Mouse (Mus musculus): Measurements from ENCODE around the gene Gm49450. TPM values are rescaled to one million over a fixed set of nuclear protein-coding genes. Genes with fewer than 3 reads are reported as not detected.
"Not testable (repeated sequence)": the region's sequence is repeated elsewhere in the genome, so short reads cannot be mapped to it uniquely, and the experiment has no call there.

Gm49450 gene
- polyA plus RNA-seq, 1 experiment from 2014 or later, result not detected

GRCm38 (mm10) chr15:98982100-98982499 lies 28.7 kb upstream of the Gm49450 start:
- 80% methylated on average over 6 of the region's 6 CpGs for WGBS
- Histone ChIP-seq H3K27me3 (replicated peaks) (no peaks in the 10 kb centered on the region), H3K4me3 (replicated peaks) (no peak overlapping the region), H3K36me3 (no peaks in the 10 kb centered on the region), H3K9ac (no peak overlapping the region), H3K9me3 (no peaks in the 10 kb centered on the region), H3K4me2 (no peak overlapping the region), H3K27ac (no peak overlapping the region), H3K4me1 (0 out of 2 replicates have a peak, but pooled peaks cover 3% of the 10 kb centered on the region)
- no peak for ATAC-seq (ENCODE audit: insufficient read depth, low FRiP score, low read depth)

- no peak overlapping the region for H3K9ac ChIP-seq
- 57% methylated on average over 7 of the region's 7 CpGs for WGBS
- no peak overlapping the region for H3K4me3 ChIP-seq (replicated peaks)
- no peaks in the 10 kb centered on the region for H3K9me3 ChIP-seq
- no peak for ATAC-seq (ENCODE audit: insufficient read depth, low FRiP score, low read depth)
- H3K27ac ChIP-seq, result no peak overlapping the region
- no peaks in the 10 kb centered on the region for H3K27me3 ChIP-seq (replicated peaks)
- H3K4me1 ChIP-seq, result no peaks in the 10 kb centered on the region
- H3K36me3 ChIP-seq, result no peaks in the 10 kb centered on the region
- no peak overlapping the region for H3K4me2 ChIP-seq
These were observed 26.8 kb upstream of the Gm49450 start for GRCm38 (mm10) chr15:98980012-98980614.

GRCm38 (mm10) chr15:98978409-98979172 lies 25.2 kb upstream of the Gm49450 start:
- no peak overlapping the region for H3K27ac ChIP-seq
- no peak overlapping the region for H3K9ac ChIP-seq
- H3K4me2 ChIP-seq, result no peak overlapping the region
- ATAC-seq (ENCODE audit: insufficient read depth, low FRiP score, low read depth), result no peak
- H3K9me3 ChIP-seq, result no peaks in the 10 kb centered on the region
- no peaks in the 10 kb centered on the region for H3K4me1 ChIP-seq
- no peaks in the 10 kb centered on the region for H3K27me3 ChIP-seq (replicated peaks)
- H3K36me3 ChIP-seq, result no peaks in the 10 kb centered on the region
- 73% methylated on average over 20 of the region's 20 CpGs for WGBS
- H3K4me3 ChIP-seq (replicated peaks), result no peak overlapping the region

GRCm38 (mm10) chr15:98977759-98978408 lies 24.5 kb upstream of the Gm49450 start:
- H3K27ac ChIP-seq, result no peak overlapping the region
- no peak overlapping the region for H3K4me3 ChIP-seq (replicated peaks)
- no peak; the same call in 1 of the 2 replicates for ATAC-seq (ENCODE audit: insufficient read depth, low FRiP score, low read depth)
- H3K27me3 ChIP-seq (replicated peaks), result no peaks in the 10 kb centered on the region
- H3K9me3 ChIP-seq, result no peaks in the 10 kb centered on the region
- no peaks in the 10 kb centered on the region for H3K4me1 ChIP-seq
- no peaks in the 10 kb centered on the region for H3K36me3 ChIP-seq
- no peak overlapping the region for H3K9ac ChIP-seq
- H3K4me2 ChIP-seq, result no peak overlapping the region
- WGBS, result 64% methylated on average over 14 of the region's 14 CpGs

GRCm38 (mm10) chr15:98976763-98977758 lies 23.7 kb upstream of the Gm49450 start:
- no peak overlapping the region for H3K9ac ChIP-seq

GRCm38 (mm10) chr15:98973015-98973614 lies 19.8 kb upstream of the Gm49450 start:
- Histone ChIP-seq H3K27me3 (replicated peaks) (no peaks in the 10 kb centered on the region), H3K9ac (no peak overlapping the region), H3K4me1 (peaks cover 15% of the 10 kb centered on the region; the same call in 1 of the 2 replicates), H3K4me2 (no peak overlapping the region), H3K36me3 (no peaks in the 10 kb centered on the region), H3K9me3 (no peaks in the 10 kb centered on the region), H3K4me3 (replicated peaks) (no peak overlapping the region), H3K27ac (no peak overlapping the region)
- ATAC-seq (ENCODE audit: insufficient read depth, low FRiP score, low read depth), result no peak
- 83% methylated on average over 9 of the region's 9 CpGs for whole genome bisulfite sequencing

More at GRCm38 (mm10) chr15:98976763-98977758, 23.7 kb upstream of the Gm49450 start:
- Histone ChIP-seq H3K4me2 (no peak overlapping the region), H3K4me3 (replicated peaks) (no peak overlapping the region), H3K36me3 (no peaks in the 10 kb centered on the region), H3K4me1 (no peaks in the 10 kb centered on the region), H3K27ac (no peak overlapping the region), H3K9me3 (no peaks in the 10 kb centered on the region), H3K27me3 (replicated peaks) (no peaks in the 10 kb centered on the region)
- ATAC-seq (ENCODE audit: insufficient read depth, low FRiP score, low read depth), result no peak
- WGBS, result 73% methylated on average over 21 of the region's 21 CpGs

- H3K4me2 ChIP-seq; H3K9me3 ChIP-seq; H3K36me3 ChIP-seq; H3K4me3 ChIP-seq (replicated peaks); H3K9ac ChIP-seq; H3K27ac ChIP-seq; ATAC-seq (ENCODE audit: insufficient read depth, low FRiP score, low read depth); H3K27me3 ChIP-seq (replicated peaks): not testable (repeated sequence)
- 71% methylated on average over 15 of the region's 15 CpGs for WGBS
- peaks cover 15% of the 10 kb centered on the region; the same call in 1 of the 2 replicates for H3K4me1 ChIP-seq
These were observed 18.4 kb upstream of the Gm49450 start for GRCm38 (mm10) chr15:98971576-98972320.

- Histone ChIP-seq H3K27me3 (replicated peaks) (no peaks in the 10 kb centered on the region), H3K9ac (no peak overlapping the region), H3K4me3 (replicated peaks) (no peak overlapping the region), H3K27ac (no peak overlapping the region), H3K4me1 (peaks cover 15% of the 10 kb centered on the region; the same call in 1 of the 2 replicates), H3K36me3 (no peaks in the 10 kb centered on the region), H3K9me3 (no peaks in the 10 kb centered on the region), H3K4me2 (no peak overlapping the region)
- ATAC-seq (ENCODE audit: insufficient read depth, low FRiP score, low read depth), result no peak
- 39% methylated on average over 4 of the region's 4 CpGs for WGBS
These were observed 17.8 kb upstream of the Gm49450 start for GRCm38 (mm10) chr15:98971111-98971510.

- H3K4me1 ChIP-seq, result peaks cover 15% of the 10 kb centered on the region; the same call in 1 of the 2 replicates
- no peak overlapping the region for H3K4me2 ChIP-seq
- H3K27me3 ChIP-seq (replicated peaks), result no peaks in the 10 kb centered on the region
- H3K9ac ChIP-seq, result no peak overlapping the region
- no peaks in the 10 kb centered on the region for H3K9me3 ChIP-seq
- no peak overlapping the region for H3K4me3 ChIP-seq (replicated peaks)
- WGBS, result 21% methylated on average over 16 of the region's 16 CpGs
- H3K27ac ChIP-seq, result peak overlapping the region; percentile 49
- no peak for ATAC-seq (ENCODE audit: insufficient read depth, low FRiP score, low read depth)
- no peaks in the 10 kb centered on the region for H3K36me3 ChIP-seq
These were observed 16.2 kb upstream of the Gm49450 start for GRCm38 (mm10) chr15:98969372-98970101.

All from stomach, embryonic 15.5 days (tissue).